Mouse (Mus musculus) MEL (cell line): ENCODE results near the gene Crybg3. TPM values are rescaled to one million over a fixed set of nuclear protein-coding genes. Genes with fewer than 3 reads are reported as not detected.

Experiments
- DNase-seq: peaks from one replicate; pipeline ENCODE4 v3.0.0; 2011; ENCODE audit warnings: low read depth, low spot score
- H3K27ac ChIP-seq: 2 replicates; pipeline ENCODE4 v1.5.1; 2012; ENCODE audit warnings: low read depth, mild to moderate bottlenecking, control low read depth, low read length, moderate library complexity; ENCODE audit not compliant: control insufficient read depth
- H3K27me3 ChIP-seq, 2 experiments: fragments of 150-350 bp in 1 of 2; sonication (generic) in 1 of 2; 2 replicates each; pipeline ENCODE4 v1.6.1; 2012; ENCODE audit warnings: low read length in 2 of 2, mild to moderate bottlenecking in 2 of 2, improper control_type of control experiment in 1 of 2, moderate library complexity in 1 of 2; ENCODE audit not compliant: insufficient read depth in 2 of 2, control insufficient read depth in 1 of 2
- H3K36me3 ChIP-seq, 2 experiments: 2 replicates each; pipeline ENCODE4 v1.6.1; 2012 to 2014; ENCODE audit warnings: low read length in 2 of 2, improper control_type of control experiment in 1 of 2, inconsistent platforms in 1 of 2, mild to moderate bottlenecking in 1 of 2; ENCODE audit not compliant: insufficient read depth in 2 of 2, control insufficient read depth in 1 of 2
- H3K4me1 ChIP-seq, 2 experiments: fragments of 150-350 bp in 1 of 2; sonication (generic) in 1 of 2; 2 replicates each; pipeline ENCODE4 v1.6.1; 2012; ENCODE audit warnings: low read length in 2 of 2, improper control_type of control experiment in 1 of 2, mild to moderate bottlenecking in 1 of 2; ENCODE audit not compliant: insufficient read depth in 2 of 2, control insufficient read depth in 1 of 2
- H3K4me3 ChIP-seq, 2 experiments: fragments of 150-350 bp in 1 of 2; sonication (generic) in 1 of 2; 2 replicates each; pipeline ENCODE4 v1.5.1; 2012; ENCODE audit warnings: low read depth in 2 of 2, low read length in 2 of 2, mild to moderate bottlenecking in 2 of 2, moderate library complexity in 2 of 2, control low read depth in 1 of 2, improper control_type of control experiment in 1 of 2; ENCODE audit not compliant: control insufficient read depth in 1 of 2, insufficient read depth in 1 of 2
- H3K79me2 ChIP-seq: 2 replicates; pipeline ENCODE4 v1.6.1; 2012; ENCODE audit warnings: mild to moderate bottlenecking, low read length, moderate library complexity; ENCODE audit not compliant: control insufficient read depth, poor library complexity, insufficient read depth
- H3K9ac ChIP-seq: 2 replicates; pipeline ENCODE4 v1.6.1; 2012; ENCODE audit warnings: low read depth, mild to moderate bottlenecking, control low read depth, low read length, moderate library complexity; ENCODE audit not compliant: control insufficient read depth, poor library complexity, severe bottlenecking
- H3K9me3 ChIP-seq: fragments of 150-350 bp; sonication (generic); replicated peaks from 2 replicates; pipeline ENCODE4 v1.6.1; 2012; ENCODE audit warnings: mild to moderate bottlenecking, low read length, improper control_type of control experiment, moderate library complexity; ENCODE audit not compliant: insufficient read depth
- BHLHE40 ChIP-seq: IDR thresholded peaks from 2 replicates; pipeline ENCODE4 v1.6.1; 2012; ENCODE audit warnings: low read depth, mild to moderate bottlenecking, inconsistent platforms, low read length, improper control_type of control experiment, borderline replicate concordance
- CHD1 ChIP-seq: IDR thresholded peaks from 2 replicates; pipeline ENCODE4 v1.6.1; 2012; ENCODE audit warnings: low read depth, mild to moderate bottlenecking, inconsistent platforms, low read length, improper control_type of control experiment
- CHD2 ChIP-seq: IDR thresholded peaks from 2 replicates; pipeline ENCODE4 v1.6.1; 2011; ENCODE audit warnings: low read length, improper control_type of control experiment
- CTCF ChIP-seq, 3 experiments: IDR thresholded peaks in 2 of 3; conservative IDR thresholded peaks in 1 of 3; 2 replicates each; pipeline ENCODE4 v1.5.1; 2011 to 2012; ENCODE audit warnings: low read length in 3 of 3, low read depth in 2 of 3, mild to moderate bottlenecking in 2 of 3, improper control_type of control experiment in 1 of 3, inconsistent platforms in 1 of 3, mixed read lengths in 1 of 3, moderate library complexity in 1 of 3; ENCODE audit not compliant: control insufficient read depth in 1 of 3, insufficient read depth in 1 of 3, poor library complexity in 1 of 3, severe bottlenecking in 1 of 3
- E2F4 ChIP-seq: IDR thresholded peaks from 2 replicates; pipeline ENCODE4 v1.6.1; 2011; ENCODE audit warnings: low read depth, low read length, improper control_type of control experiment, borderline replicate concordance
- KAT2A ChIP-seq: conservative IDR thresholded peaks from 2 replicates; pipeline ENCODE4 v1.6.1; 2012; ENCODE audit warnings: low read depth, low read length, improper control_type of control experiment, inconsistent platforms
- MAFK ChIP-seq: IDR thresholded peaks from 2 replicates; pipeline ENCODE4 v1.6.1; 2011; ENCODE audit warnings: low read depth, mild to moderate bottlenecking, low read length, improper control_type of control experiment, borderline replicate concordance
- MAX ChIP-seq: IDR thresholded peaks from 2 replicates; pipeline ENCODE4 v1.6.1; 2011; ENCODE audit warnings: low read length, improper control_type of control experiment
- MAZ ChIP-seq: IDR thresholded peaks from 2 replicates; pipeline ENCODE4 v1.6.1; 2012; ENCODE audit warnings: low read depth, mild to moderate bottlenecking, inconsistent platforms, low read length, improper control_type of control experiment
- MYB ChIP-seq: IDR thresholded peaks from 2 replicates; pipeline ENCODE4 v1.6.1; 2011; ENCODE audit warnings: mild to moderate bottlenecking, low read depth, low read length, improper control_type of control experiment
- NELFE ChIP-seq: IDR thresholded peaks from 2 replicates; pipeline ENCODE4 v1.6.1; 2011; ENCODE audit warnings: low read depth, low read length, improper control_type of control experiment
- POLR2AphosphoS2 ChIP-seq: IDR thresholded peaks from 2 replicates; pipeline ENCODE4 v1.6.1; 2011; ENCODE audit warnings: low read length, improper control_type of control experiment
- SMC3 ChIP-seq: IDR thresholded peaks from 2 replicates; pipeline ENCODE4 v1.6.1; 2011; ENCODE audit warnings: low read depth, low read length, improper control_type of control experiment
- TAL1 ChIP-seq: IDR thresholded peaks from 2 replicates; pipeline ENCODE4 v1.6.1; 2012; ENCODE audit warnings: mild to moderate bottlenecking, inconsistent platforms, low read length, moderate library complexity, mixed read lengths
- UBTF ChIP-seq: IDR thresholded peaks from 2 replicates; pipeline ENCODE4 v1.6.1; 2012; ENCODE audit warnings: low read depth, mild to moderate bottlenecking, inconsistent platforms, low read length, improper control_type of control experiment, moderate library complexity, borderline replicate concordance; ENCODE audit not compliant: insufficient read depth
- USF1 ChIP-seq: IDR thresholded peaks from 2 replicates; pipeline ENCODE4 v1.6.1; 2014; ENCODE audit warnings: low read depth, mild to moderate bottlenecking, inconsistent platforms, low read length, improper control_type of control experiment, moderate library complexity
- USF2 ChIP-seq, 2 experiments: IDR thresholded peaks; 2 replicates each; pipeline ENCODE4 v1.6.1; 2011 to 2012; ENCODE audit warnings: improper control_type of control experiment in 2 of 2, low read length in 2 of 2, borderline replicate concordance in 1 of 2, inconsistent platforms in 1 of 2, low read depth in 1 of 2, mild to moderate bottlenecking in 1 of 2; ENCODE audit not compliant: insufficient read depth in 1 of 2
- ZC3H11A ChIP-seq: IDR thresholded peaks from 2 replicates; pipeline ENCODE4 v1.6.1; 2012; ENCODE audit warnings: low read depth, mild to moderate bottlenecking, inconsistent platforms, low read length, improper control_type of control experiment
- ZKSCAN1 ChIP-seq: IDR thresholded peaks from 2 replicates; pipeline ENCODE4 v1.6.1; 2012; ENCODE audit warnings: low read depth, mild to moderate bottlenecking, inconsistent platforms, low read length, improper control_type of control experiment, moderate library complexity
- ZNF384 ChIP-seq: IDR thresholded peaks from 2 replicates; pipeline ENCODE4 v1.6.1; 2012; ENCODE audit warnings: low read depth, mild to moderate bottlenecking, inconsistent platforms, low read length, improper control_type of control experiment
- polyA plus RNA-seq, 2 experiments: library from polyadenylated mRNA; stranded (reverse) in 1 of 2; unstranded in 1 of 2; fragments of >175 nt in 1 of 2; fragments of >200 nt in 1 of 2; gene quantifications; 2 replicates each; pipeline versions ENCODE4 v1.2.1 to v1.2.4; 2012; ENCODE audit warnings: low replicate concordance in 2 of 2, low read depth in 1 of 2; ENCODE audit not compliant: insufficient read length in 2 of 2, insufficient read depth in 1 of 2, missing spikeins in 1 of 2
- total RNA-seq: library from RNA; depleted of rRNA; stranded (reverse); fragments of 300-350 nt; gene quantifications from 2 replicates; pipeline ENCODE4 v1.2.3, GENCODE M21; 2012

Gene Crybg3
- total and polyA plus RNA-seq, 3 experiments = 0.63 to 0.73 TPM; not detected in 1

DNA sequence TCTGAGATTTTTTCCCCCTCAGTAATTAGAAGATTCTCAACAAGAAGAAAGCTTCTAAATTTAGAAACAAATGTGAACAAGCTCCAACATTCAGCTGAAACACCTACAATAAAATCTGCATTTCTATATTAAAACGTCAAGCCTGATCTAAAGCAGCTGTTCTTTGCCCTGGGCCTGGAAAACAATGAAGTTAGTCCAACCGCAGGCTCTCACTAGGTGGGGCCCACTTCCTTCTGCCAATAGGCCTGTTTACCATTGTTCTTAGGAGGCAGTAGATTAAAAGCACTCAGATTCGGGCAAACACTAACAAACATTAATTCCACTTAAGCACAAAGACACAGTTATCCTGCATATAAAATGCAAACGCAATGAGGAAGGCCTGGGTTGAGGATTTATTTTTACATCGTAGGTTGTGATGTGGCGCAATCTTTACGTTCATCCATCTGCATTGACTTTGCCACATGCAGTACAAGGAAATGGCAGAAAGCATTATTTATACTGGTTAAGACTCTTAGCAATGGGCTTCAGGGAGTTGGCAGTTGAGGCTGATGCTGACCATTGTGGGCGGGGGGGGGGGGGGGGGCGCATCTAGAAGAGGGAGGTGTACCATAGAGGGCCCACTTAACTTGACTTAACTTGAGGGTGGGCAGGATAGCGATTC, 32.9 kb downstream of the Crybg3 start:
- Histone ChIP-seq H3K9ac (no peak overlapping the region), H3K36me3 (no peaks in the 10 kb centered on the region), H3K9me3 (no peaks in the 10 kb centered on the region), H3K4me3 (no peak overlapping the region), H3K27ac (no peak overlapping the region), H3K27me3 (no peaks in the 10 kb centered on the region; a peak in 2 of 4 replicates), H3K4me1 (no peaks in the 10 kb centered on the region), H3K79me2 (no peaks in the 10 kb centered on the region)
- no peak for DNase-seq
- TF ChIP-seq BHLHE40 = no peak
- no peak for TF ChIP-seq MAFK
- TF ChIP-seq SMC3 = no peak
- no peak for TF ChIP-seq MAX
- TF ChIP-seq CTCF (IDR thresholded peaks at IDR 0.05 in 2 of 3, conservative IDR thresholded peaks at IDR 0.05 in 1 of 3; ENCODE audit: control insufficient read depth in 1 of 3, insufficient read depth in 1 of 3, low read depth in 2 of 3, low read length in 3 of 3, poor library complexity in 1 of 3, severe bottlenecking in 1 of 3) = no peak
- no peak for TF ChIP-seq CHD1
- TF ChIP-seq E2F4 = no peak
- no peak for TF ChIP-seq POLR2AphosphoS2
- no peak for TF ChIP-seq USF1
- TF ChIP-seq ZC3H11A = no peak
- TF ChIP-seq CHD2 = no peak
- no peak for TF ChIP-seq USF2 (IDR thresholded peaks at IDR 0.05; ENCODE audit: borderline replicate concordance in 1 of 2, insufficient read depth in 1 of 2, low read depth in 1 of 2, low read length in 2 of 2)
- TF ChIP-seq ZKSCAN1 = no peak
- TF ChIP-seq NELFE = no peak

DNA sequence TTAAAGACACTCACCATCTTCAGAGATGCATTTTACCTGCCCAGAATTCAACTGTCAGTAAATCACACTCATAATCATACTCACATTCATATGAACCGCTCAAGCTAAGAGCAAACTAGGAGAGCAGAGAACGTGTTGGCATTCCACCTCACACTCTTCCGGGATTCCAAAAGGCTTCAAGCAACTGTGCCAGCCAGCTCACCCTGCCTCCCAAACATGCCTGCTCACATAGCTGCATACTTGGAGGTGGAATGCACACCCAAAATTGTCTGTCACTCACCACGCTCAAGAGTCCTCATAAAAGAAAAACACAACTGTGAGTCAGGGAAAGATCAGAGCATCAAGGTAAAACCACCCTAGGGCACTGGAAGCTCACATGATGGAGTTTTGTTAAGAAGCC, 34.3 kb downstream of the Crybg3 start:
- Histone ChIP-seq H3K27me3 (no peaks in the 10 kb centered on the region; a peak in 2 of 4 replicates), H3K9me3 (no peaks in the 10 kb centered on the region), H3K27ac (no peak overlapping the region), H3K4me1 (no peaks in the 10 kb centered on the region), H3K9ac (no peak overlapping the region), H3K36me3 (no peaks in the 10 kb centered on the region), H3K79me2 (no peaks in the 10 kb centered on the region), H3K4me3 (no peak overlapping the region)
- TF ChIP-seq POLR2AphosphoS2 (no peak), UBTF (no peak), ZKSCAN1 (no peak), ZNF384 (no peak), KAT2A (no peak), SMC3 (no peak), NELFE (no peak), MYB (no peak), MAZ (no peak), TAL1 (no peak), MAX (no peak)
- no peak for DNase-seq
